Mouse (Mus musculus) CH12F3 (cell line): ENCODE measurements around the gene Smap2.

Experiments
- in situ Hi-C: fragments of 300-500 bp; cut with MboI; formaldehyde crosslinking; loops from 2 replicates; pipeline ENCODE4 v1.14.3; 2020; ENCODE audit warnings: low sequenced_read_pairs

The Smap2 gene

DNA sequence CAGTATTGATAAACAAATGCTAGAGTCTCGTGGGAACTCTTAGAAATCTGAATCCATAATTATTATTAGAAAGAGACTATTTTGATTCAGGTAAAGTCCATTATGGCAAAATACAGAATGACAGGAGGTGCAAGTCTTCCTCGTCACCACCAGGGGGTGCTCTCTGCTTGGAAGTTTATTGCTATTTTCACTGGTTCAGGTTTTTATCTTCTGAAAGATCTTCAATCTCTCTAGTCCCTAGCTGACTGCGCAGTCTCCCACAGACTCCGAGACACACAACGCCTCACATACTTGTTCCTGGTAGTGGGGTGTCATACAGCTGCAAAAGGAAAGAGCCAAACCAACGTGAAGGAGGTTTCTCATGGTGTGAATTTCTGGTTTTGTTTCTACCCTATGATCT, 30.6 kb downstream of the Smap2 start:
- in situ Hi-C loops: loop anchor here (10.0 kb wide), 1 partner anchor 48 kb away; the partner anchor contains the start of gene Col9a2

DNA sequence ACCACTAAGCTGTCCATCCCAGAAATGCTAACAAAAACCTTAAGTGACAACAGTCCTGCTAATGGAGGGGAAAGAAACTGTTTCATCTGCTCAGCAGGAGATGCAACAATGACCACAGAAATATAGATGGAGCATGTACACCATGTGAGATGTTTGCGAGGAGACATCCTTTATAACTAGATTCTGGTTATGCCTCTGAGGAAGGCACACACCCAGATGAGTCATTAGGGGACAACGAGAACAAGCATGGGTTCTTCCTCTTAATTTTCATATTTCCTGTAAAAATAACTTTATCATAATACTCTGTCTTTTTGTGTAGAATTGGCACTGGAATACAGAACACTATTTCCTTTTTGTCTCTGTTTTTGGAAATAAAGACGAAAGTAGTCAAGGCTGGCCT, 38.8 kb downstream of the Smap2 start:
- in situ Hi-C loops: no loop called here

- in situ Hi-C loops: no loop called here
Observed at GRCm38 (mm10) chr4:120975428-120975734, 41.7 kb downstream of the Smap2 start.

- in situ Hi-C loops: no loop called here
Observed at GRCm38 (mm10) chr4:120974711-120975427, 42.2 kb downstream of the Smap2 start.

- in situ Hi-C loops: no loop called here
Observed at GRCm38 (mm10) chr4:120971842-120972241, 45.2 kb downstream of the Smap2 start.

DNA sequence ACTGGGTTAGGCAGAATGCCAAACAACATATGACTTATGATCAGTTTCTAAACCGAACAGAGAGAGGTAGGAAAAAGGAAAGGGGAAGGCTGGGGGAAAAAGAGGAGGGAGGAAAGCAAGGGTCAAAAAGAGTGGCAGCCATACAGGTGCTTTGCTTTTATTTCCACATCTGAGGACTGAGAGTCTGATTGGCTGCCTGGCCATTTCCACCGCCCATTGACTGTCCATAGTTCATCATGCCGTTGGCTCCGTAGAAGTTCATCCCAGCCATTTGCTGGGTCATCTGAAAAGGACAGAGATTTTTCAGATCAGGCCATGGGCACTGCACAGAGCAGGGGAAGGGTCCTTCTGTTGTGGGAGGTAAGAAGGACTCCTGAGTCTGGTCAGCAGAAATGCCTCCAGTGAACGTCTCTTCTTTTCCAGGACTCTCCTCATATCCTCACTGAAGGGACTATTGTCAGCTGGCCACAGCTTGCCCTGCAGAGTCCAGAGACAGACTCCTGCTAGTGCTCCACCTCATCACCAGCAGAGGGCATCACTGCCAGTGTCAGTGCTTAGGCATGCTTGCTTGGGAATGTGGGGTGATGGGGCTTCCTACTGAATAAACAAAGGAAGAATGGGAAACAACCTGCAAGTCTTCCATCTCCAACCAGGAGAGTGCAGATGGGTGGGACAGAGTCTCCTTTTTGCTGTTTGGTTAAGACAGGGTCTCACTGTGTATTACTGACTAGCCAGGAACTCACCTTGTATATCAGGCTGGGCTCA, 47.5 kb downstream of the Smap2 start:
- in situ Hi-C loops: no loop called here

GRCm38 (mm10) chr4:120968486-120968885, 48.6 kb downstream of the Smap2 start:
- in situ Hi-C loops: no loop called here

DNA sequence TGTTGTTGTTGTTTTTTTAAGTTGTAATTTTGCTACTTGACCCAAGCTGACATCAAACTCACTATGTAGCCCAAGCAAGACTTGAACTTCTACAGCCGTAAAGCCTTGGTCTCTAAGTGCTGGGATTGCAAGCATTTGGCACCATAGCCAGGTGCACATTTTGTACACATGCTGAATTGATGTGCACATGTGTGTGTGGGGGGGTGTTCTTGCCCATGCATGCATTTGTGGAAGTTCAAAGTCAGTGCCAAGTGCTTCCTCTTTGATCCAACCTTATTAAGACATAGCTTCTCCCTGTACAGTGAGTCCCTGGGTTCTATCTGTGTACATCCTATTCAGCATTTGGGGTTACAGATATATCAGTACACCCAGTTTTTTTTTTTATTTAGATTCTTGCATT, 61.5 kb downstream of the Smap2 start:
- in situ Hi-C loops: no loop called here

DNA sequence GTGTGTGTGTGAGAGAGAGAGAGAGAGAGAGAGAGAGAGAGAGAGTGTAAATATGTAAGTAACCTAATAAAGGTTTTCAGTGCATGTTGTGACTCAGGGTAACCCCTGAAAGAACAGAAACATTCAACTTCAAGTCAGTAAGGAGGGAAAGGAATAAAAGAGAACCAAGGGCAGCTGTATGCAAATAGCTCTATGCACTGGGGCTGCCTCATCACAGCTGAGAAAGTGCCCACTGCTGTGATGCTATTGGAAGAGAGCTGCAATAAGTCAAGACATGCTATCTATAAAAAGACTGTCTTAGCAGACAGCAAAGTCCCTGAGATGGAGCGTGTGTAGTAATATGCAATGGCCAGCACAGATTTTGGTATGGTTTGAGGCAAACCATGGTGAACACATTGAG, 63.4 kb downstream of the Smap2 start:
- in situ Hi-C loops: no loop called here

DNA sequence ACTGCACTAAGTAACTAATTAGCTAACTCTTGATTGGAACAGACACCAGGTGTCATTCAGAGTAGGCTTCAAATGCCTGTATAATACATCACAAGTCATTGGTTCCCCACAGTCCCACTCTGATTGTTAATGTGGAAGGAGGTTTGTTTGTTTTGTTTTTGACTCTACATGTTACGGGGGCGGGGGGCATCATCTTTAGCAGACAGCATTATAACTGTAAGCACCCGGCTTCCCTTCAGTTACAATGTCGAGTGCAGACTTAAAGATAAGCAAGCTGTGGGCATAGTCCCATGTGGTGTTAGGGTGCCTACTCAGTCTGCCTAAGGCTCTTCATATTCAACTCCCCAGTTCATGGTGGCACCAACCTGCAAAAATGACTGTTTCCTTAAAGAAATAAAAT, 64.0 kb downstream of the Smap2 start:
- in situ Hi-C loops: no loop called here

DNA sequence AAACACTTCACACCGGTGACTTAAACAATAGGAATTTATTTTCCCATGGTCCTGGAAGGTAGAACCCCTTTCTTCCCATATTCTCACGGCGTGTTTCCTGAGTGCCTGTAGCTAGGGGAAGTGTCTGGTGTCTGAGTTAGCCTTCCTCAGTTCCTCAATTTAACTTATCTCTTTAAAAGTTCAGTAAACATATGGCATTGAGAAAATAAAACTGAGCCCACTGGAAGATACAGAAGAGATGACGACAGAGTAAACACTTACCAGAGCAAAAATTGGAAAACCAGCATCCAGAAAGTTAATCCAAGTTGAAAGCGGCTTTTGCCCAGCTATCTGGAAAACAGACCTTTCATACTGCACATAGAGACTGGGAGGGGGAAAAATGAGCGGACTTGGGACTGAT, 64.9 kb downstream of the Smap2 start:
- in situ Hi-C loops: no loop called here

- in situ Hi-C loops: no loop called here
Observed at GRCm38 (mm10) chr4:120951428-120951973, 65.5 kb downstream of the Smap2 start, which contains the start of gene Zfp69. TSS of gene Zfp69 (minus strand) at chr4:120951699.

GRCm38 (mm10) chr4:120950763-120951427, 66.2 kb downstream of the Smap2 start:
- in situ Hi-C loops: no loop called here

- in situ Hi-C loops: no loop called here
Observed at GRCm38 (mm10) chr4:120948938-120949337, 68.1 kb downstream of the Smap2 start.

DNA sequence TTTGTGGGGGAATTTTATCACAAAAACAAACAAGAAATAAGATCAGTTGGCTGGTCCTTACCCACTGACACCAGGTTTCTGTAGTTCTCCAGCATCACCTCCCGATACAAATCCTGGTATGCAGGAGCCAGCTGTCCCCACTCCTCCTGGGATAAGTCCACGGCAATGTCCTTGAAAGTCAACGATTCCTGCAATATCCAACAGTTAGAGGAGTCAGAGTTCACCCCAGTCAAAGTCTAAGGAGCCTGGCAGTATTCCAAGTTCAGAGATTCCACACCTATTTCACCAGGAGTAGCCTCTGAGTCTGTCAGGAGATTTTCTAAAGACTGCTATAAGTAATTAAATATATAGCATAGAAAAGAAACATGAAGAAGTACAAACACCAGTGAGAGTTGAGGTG, 82.0 kb downstream of the Smap2 start:
- in situ Hi-C loops: no loop called here

DNA sequence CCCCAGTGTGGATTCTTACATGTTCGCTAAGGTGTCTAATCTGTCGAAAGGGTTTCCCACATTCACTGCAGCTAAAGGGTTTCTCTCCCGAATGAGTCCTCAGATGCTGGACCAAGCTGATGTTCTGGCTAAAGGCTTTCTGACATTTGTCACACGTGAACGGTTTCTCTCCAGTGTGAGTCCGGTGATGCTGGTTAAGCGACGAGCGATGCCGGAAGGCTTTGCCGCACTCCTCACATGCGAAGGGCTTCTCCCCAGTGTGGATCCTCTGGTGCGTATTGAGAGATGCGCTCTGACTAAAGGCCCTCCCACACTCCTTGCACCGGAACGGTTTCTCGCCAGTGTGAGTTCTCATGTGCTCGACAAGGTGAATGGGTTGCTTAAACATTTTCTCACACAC, 86.3 kb downstream of the Smap2 start:
- in situ Hi-C loops: no loop called here

- in situ Hi-C loops: no loop called here
Observed at GRCm38 (mm10) chr4:120928686-120929085, 88.4 kb downstream of the Smap2 start.

GRCm38 (mm10) chr4:120925386-120925785, 91.7 kb downstream of the Smap2 start:
- in situ Hi-C loops: no loop called here

- in situ Hi-C loops: loop anchor here (25.0 kb wide), 1 partner anchor 337 kb away; the partner anchor contains the start of gene Gm8439
Observed at GRCm38 (mm10) chr4:120924554-120925299, 92.3 kb downstream of the Smap2 start, which contains the start of gene Exo5. TSS of gene Exo5 (minus strand) at chr4:120925017.

DNA sequence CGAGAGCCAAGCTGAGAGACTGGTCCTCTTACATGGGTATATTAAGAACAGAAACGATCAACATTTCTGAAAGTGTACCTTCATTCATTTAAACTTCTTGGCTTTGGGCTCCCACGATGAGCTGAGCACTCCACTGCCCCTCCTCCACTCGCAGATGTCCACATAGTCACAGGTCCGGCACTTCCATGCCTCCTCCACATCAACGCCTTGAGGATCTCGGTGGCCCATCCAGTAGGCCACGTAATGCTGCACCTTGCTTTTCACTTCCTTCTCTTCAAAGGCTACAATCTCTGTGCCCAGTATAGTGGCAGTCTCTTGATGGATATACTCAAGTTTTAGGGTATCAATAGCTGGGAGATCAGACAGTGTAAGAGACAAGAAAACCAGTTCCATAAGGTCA, 95.6 kb downstream of the Smap2 start:
- in situ Hi-C loops: loop anchor here (25.0 kb wide), 1 partner anchor 334 kb away; the partner anchor contains the start of gene Gm8439
